Mouse (Mus musculus): Measurements from ENCODE around the gene Prdm8. TPM values are rescaled to one million over a fixed set of nuclear protein-coding genes. Genes with fewer than 3 reads are reported as not detected.
A peak's percentile ranks its signal among the peaks of the same experiment; 100 is the strongest.

Prdm8 gene
- polyA plus RNA-seq, 1 experiment from 2014 or later = 6.0 TPM

DNA sequence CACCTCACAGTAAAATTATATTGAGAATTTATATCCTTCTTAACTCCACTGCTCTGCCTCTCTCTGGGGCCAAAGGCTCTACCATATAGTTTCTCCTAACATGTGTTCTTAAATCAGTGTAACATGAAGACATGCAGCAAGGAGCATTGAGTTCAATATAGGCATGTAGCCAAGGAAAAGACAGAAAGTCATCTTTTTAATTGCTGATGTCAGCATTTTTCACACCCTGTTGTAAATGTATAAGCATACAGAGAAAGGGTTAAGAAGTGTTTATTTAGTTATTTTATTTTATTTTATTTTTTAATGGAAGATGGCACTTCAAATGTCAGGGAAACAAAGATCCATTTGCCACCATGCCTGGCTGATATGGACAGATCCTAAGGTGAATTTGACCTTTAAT is 6.7 kb downstream of the Prdm8 start:
- Histone ChIP-seq H3K9me3 (no peaks in the 10 kb centered on the region), H3K27ac (no peak overlapping the region), H3K4me1 (peaks cover 36% of the 10 kb centered on the region), H3K36me3 (no peaks in the 10 kb centered on the region), H3K4me3 (no peak overlapping the region), H3K27me3 (replicated peaks) (peaks cover 44% of the 10 kb centered on the region), H3K4me2 (replicated peaks) (no peak overlapping the region), H3K9ac (no peak overlapping the region)
- ATAC-seq (ENCODE audit: low FRiP score, low read depth) = no peak

DNA sequence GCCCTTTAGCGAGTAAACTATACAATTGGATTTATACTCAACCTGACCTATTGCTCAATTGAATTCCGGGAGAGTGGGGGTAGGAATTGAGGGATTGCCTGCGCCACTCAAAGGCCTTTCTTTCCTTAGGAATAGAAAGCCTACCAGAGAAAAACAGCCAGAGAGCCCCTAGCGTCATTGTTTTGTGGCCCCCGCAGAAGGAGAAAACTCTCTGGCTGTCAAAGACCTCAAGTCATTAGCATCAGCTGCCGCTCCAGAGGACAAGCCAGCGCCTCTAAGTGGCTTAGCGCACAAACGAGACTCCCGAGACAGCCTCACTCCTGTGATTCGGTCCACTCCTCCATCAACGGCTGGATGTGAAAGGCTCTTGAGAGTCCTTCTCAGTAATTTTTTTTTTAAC is 12.6 kb downstream of the Prdm8 start:
- peak overlapping the region; percentile 99 for H3K4me2 ChIP-seq (replicated peaks)
- no peak overlapping the region for H3K27ac ChIP-seq
- no peaks in the 10 kb centered on the region for H3K36me3 ChIP-seq
- WGBS = 1% methylated on average over 12 of the region's 12 CpGs
- H3K27me3 ChIP-seq (replicated peaks) = peaks cover 28% of the 10 kb centered on the region
- peak overlapping the region; percentile 65; the same call in 1 of the 2 replicates for H3K9ac ChIP-seq
- peak overlapping the region; percentile 39; the same call in 1 of the 2 replicates for H3K4me3 ChIP-seq
- no peak for ATAC-seq (ENCODE audit: low FRiP score, low read depth)
- H3K9me3 ChIP-seq = no peaks in the 10 kb centered on the region
- H3K4me1 ChIP-seq = peaks cover 27% of the 10 kb centered on the region

DNA sequence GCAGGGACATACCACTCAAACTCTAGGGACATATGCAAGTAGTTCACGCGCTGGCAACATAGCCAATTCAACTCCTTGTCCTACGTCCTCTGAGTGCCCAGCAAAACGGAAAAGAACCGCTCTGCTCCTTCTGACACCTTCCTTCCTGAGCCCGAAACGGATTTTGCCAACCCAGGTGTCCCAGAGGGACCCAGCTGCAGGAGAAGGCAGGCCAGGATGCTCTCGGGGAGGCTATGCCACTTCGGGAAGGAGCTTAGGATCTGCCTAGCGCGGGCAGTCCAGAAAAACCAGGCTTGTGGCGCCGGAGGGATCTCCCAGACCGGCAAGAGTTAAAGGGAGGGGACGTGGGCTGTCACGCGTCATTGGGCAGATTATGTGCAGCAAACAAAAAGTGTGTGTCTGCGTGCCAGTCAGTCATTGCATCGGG is 13.5 kb downstream of the Prdm8 start:
- under 1% methylated on average over 19 of the region's 19 CpGs for WGBS
- peaks cover 34% of the 10 kb centered on the region for H3K4me1 ChIP-seq
- H3K4me2 ChIP-seq (replicated peaks) = peak overlapping the region; percentile 99
- peak; percentile 63 for ATAC-seq (ENCODE audit: low FRiP score, low read depth)
- peak overlapping the region; percentile 65 for H3K9ac ChIP-seq
- peak overlapping the region; percentile 46; the same call in 1 of the 2 replicates for H3K27ac ChIP-seq
- peak overlapping the region; percentile 39 for H3K4me3 ChIP-seq
- H3K27me3 ChIP-seq (replicated peaks) = peaks cover 34% of the 10 kb centered on the region
- H3K36me3 ChIP-seq = no peaks in the 10 kb centered on the region
- H3K9me3 ChIP-seq = no peaks in the 10 kb centered on the region

DNA sequence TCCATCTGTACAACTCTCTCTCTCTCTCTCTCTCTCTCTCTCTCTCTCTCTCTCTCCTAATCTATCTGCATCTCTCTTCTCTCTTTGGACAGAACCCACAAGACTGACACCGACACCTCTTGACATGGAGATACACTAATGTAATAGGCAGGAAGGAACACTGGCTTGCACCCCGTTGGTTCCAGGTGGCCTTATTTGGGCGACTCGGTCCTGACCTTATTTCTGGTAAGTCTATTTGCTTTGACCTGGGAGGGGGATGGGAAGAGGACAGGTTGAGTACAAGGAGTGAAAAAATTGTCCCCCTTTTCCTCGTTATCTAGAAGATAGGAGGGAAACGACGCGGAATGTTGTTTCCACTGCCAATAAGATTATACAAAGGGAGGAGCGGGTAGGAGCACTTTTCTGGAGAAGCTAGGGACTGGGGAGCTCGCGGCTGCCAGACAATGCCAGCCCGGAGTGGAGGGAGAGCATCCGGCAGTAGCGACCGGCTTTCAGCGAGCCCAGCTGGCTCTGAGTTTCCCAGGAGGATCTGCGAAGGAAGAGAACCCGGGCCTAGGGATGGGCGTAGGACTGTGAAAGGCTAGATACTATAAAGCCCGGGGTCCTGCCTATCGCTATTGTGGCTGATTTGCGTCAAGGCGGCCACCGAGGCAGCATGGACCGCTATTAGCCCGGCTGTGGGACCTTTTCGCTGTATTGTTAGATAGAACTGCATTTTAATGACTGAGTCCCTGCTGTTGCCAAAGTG is 14.1 kb downstream of the Prdm8 start:
- peaks cover 35% of the 10 kb centered on the region for H3K27me3 ChIP-seq (replicated peaks)
- H3K4me1 ChIP-seq = peaks cover 39% of the 10 kb centered on the region
- under 1% methylated on average over 27 of the region's 27 CpGs for WGBS

DNA sequence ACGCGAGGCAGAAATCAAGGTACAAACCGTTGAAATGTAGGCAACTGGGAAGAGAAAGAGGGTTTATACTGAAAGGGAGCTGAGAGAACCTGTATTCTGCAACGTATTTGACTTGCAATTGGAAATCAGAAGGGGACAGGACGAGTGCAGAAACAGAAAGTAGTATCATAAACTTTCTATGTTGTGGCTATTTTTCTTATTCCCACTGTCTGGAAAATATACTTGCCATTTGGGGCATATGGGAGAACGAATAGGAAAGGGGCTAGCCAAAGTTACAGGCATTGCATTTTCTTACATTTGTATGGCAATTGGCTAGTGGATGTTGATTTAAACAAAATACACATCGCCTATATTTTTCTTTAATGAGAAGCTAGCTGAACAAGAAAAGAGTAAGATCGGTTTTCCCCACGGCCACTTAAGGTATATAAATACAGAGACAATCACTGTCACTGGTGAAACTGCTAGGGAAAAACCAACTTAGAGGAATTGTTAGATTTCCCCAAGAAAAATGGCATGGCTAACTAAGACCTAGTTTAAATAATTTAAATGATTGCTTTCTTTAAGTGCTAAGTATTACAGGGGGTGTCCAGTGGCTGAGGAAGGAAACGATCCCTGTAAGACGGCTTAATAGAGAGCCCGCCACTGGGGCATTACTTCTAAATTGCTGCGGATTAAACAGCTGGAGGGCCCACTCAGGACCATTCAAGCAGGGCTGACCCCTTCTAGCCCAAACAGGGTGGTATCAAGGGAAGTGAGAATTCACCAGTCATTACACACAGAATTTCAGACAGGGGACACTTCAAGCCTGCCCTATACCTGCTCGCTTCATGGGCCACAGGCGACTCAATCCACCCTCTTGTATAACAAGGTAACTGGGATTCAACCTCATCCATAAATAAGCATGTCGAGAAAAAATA is 14.9 kb downstream of the Prdm8 start:
- Histone ChIP-seq H3K4me1 (peaks cover 46% of the 10 kb centered on the region), H3K4me3 (peak overlapping the region; percentile 39), H3K9ac (peak overlapping the region; percentile 65), H3K27ac (peak overlapping the region; percentile 68; the same call in 1 of the 2 replicates), H3K27me3 (replicated peaks) (peaks cover 38% of the 10 kb centered on the region), H3K9me3 (no peaks in the 10 kb centered on the region), H3K36me3 (no peaks in the 10 kb centered on the region), H3K4me2 (replicated peaks) (peak overlapping the region; percentile 99)
- peak; percentile 1 for ATAC-seq (ENCODE audit: low FRiP score, low read depth)
- WGBS = 1% methylated on average over 16 of the region's 16 CpGs

More for the DNA sequence above, 14.1 kb downstream of the Prdm8 start:
- H3K9ac ChIP-seq = peak overlapping the region; percentile 65
- peak; percentile 49 for ATAC-seq (ENCODE audit: low FRiP score, low read depth)
- peak overlapping the region; percentile 39 for H3K4me3 ChIP-seq
- peak overlapping the region; percentile 68 for H3K27ac ChIP-seq
- H3K9me3 ChIP-seq = no peaks in the 10 kb centered on the region
- peak overlapping the region; percentile 99 for H3K4me2 ChIP-seq (replicated peaks)
- H3K36me3 ChIP-seq = no peaks in the 10 kb centered on the region

DNA sequence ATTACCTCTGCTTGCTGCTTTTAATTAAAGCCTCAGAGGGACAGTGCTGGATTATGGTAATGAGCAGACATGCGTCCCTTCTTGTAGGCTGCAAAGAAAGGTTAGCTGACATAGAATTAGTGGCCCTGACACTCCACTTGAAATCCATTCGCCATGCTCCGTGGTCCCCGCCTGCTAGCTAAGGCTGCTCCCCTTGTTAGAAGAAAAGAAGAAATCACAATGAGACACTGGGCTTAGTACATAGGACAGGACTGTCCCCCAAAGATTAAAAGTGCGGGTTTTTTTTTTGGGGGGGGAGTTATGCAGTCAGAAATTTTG is 15.6 kb downstream of the Prdm8 start:
- H3K4me3 ChIP-seq = peak overlapping the region; percentile 39
- 1% methylated on average over 5 of the region's 5 CpGs for WGBS
- no peaks in the 10 kb centered on the region for H3K36me3 ChIP-seq
- H3K9ac ChIP-seq = peak overlapping the region; percentile 65
- peaks cover 46% of the 10 kb centered on the region for H3K4me1 ChIP-seq
- H3K9me3 ChIP-seq = no peaks in the 10 kb centered on the region
- ATAC-seq (ENCODE audit: low FRiP score, low read depth) = peak; percentile 51
- no peak overlapping the region for H3K27ac ChIP-seq
- H3K27me3 ChIP-seq (replicated peaks) = peaks cover 37% of the 10 kb centered on the region
- H3K4me2 ChIP-seq (replicated peaks) = peak overlapping the region; percentile 99

DNA sequence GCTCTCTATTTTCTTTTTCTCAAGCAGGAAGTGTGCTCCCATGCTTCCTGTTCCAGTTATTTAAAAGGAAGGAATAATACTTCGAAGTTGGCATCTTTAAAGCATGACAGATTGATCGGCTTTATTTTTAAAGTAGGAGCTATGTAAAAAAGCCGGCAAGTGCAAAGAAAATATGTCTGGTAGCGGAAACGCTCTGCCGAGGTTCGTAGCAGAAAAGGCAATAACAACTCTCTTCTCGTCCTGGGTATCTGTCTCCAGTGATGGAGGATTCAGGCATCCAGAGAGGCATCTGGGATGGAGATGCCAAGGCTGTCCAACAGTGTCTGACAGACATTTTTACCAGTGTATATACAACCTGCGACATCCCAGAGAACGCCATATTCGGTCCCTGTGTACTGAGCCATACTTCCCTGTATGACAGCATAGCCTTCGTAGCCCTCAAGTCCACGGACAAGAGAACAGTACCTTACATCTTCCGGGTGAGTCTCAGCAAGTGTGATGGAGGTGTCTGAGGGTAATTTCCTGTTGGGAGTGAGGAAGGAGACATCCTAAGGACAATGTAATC is 16.1 kb downstream of the Prdm8 start:
- ATAC-seq (ENCODE audit: low FRiP score, low read depth) = no peak
- Histone ChIP-seq H3K4me2 (replicated peaks) (peak overlapping the region; percentile 99), H3K36me3 (no peaks in the 10 kb centered on the region), H3K4me1 (peaks cover 46% of the 10 kb centered on the region), H3K27ac (no peak overlapping the region), H3K27me3 (replicated peaks) (peaks cover 43% of the 10 kb centered on the region), H3K9me3 (no peaks in the 10 kb centered on the region), H3K4me3 (peak overlapping the region; percentile 39), H3K9ac (peak overlapping the region; percentile 65)
- 1% methylated on average over 14 of the region's 14 CpGs for WGBS

DNA sequence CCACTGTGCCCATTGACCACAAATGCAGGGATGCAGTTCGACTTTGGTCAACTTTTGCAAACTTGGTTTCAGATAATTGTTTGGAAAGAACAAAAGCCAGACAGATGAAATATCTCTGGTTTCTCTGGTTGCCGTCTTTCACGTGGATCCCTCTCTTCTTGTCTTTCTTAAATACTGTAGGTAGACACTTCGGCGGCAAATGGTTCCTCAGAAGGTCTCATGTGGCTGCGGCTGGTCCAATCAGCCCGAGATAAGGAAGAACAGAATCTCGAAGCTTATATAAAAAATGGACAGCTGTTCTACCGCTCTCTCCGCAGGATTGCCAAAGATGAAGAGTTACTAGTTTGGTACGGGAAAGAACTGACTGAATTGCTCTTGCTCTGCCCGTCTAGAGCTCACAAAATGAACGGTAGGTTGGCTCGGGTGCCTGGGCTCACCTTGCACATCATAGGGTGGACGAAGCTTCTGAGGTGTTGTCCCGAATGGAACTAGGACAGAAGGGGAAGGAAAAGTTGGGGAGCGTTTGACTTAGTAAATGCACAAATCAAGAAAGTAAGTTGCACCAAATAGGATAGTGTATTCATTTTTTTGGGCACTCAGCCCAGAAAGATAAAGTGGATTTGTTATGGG is 17.4 kb downstream of the Prdm8 start:
- Histone ChIP-seq H3K4me3 (peak overlapping the region; percentile 18; the same call in 1 of the 2 replicates), H3K9ac (no peak overlapping the region; the same call in 1 of the 2 replicates), H3K4me2 (replicated peaks) (peak overlapping the region; percentile 99), H3K4me1 (peaks cover 46% of the 10 kb centered on the region), H3K36me3 (no peaks in the 10 kb centered on the region), H3K9me3 (no peaks in the 10 kb centered on the region), H3K27ac (no peak overlapping the region), H3K27me3 (replicated peaks) (peaks cover 48% of the 10 kb centered on the region)
- 4% methylated on average over 17 of the region's 17 CpGs for WGBS
- ATAC-seq (ENCODE audit: low FRiP score, low read depth) = no peak

DNA sequence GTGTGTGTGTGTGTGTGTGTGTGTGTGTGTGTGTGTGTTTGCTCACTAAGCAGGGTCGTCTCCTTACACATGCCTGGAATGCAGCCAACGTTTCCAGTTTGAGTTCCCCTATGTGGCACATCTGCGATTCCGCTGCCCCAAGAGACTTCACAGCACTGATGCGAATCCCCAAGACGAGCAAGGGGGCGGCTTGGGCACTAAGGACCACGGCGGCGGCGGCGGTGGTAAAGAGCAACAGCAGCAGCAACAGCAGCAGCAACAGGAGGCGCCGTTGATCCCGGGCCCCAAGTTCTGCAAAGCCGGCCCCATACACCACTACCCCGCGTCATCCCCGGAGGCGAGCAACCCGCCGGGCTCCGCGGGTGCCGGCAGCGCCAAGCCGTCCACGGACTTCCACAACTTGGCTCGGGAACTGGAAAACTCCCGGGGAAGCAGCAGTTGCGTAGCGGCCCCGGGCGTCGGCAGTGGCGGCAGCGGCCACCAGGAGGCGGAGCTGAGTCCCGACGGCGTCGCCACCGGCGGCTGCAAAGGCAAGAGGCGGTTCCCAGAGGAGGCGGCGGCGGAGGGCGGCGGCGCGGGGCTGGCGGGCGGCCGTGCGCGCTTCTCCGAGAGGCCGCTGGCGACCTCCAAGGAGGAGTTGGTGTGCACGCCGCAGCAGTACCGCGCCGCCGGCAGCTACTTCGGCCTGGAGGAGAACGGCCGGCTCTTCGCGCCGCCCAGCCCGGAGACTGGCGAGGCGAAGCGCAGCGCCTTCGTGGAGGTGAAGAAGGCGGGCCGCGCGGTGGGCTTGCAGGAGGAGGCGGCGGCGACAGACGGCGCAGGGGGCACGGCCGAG is 18.2 kb downstream of the Prdm8 start:
- WGBS = under 1% methylated on average over 86 of the region's 89 CpGs
- peak overlapping the region; percentile 62 for H3K4me3 ChIP-seq
- peaks cover 53% of the 10 kb centered on the region for H3K27me3 ChIP-seq (replicated peaks)
- H3K9ac ChIP-seq = peak overlapping the region; percentile 79
- H3K9me3 ChIP-seq = no peaks in the 10 kb centered on the region
- H3K4me1 ChIP-seq = peaks cover 41% of the 10 kb centered on the region
- peak overlapping the region; percentile 99 for H3K4me2 ChIP-seq (replicated peaks)
- peak; percentile 33 for ATAC-seq (ENCODE audit: low FRiP score, low read depth)
- H3K27ac ChIP-seq = peak overlapping the region; percentile 53; the same call in 1 of the 2 replicates
- no peaks in the 10 kb centered on the region for H3K36me3 ChIP-seq

DNA sequence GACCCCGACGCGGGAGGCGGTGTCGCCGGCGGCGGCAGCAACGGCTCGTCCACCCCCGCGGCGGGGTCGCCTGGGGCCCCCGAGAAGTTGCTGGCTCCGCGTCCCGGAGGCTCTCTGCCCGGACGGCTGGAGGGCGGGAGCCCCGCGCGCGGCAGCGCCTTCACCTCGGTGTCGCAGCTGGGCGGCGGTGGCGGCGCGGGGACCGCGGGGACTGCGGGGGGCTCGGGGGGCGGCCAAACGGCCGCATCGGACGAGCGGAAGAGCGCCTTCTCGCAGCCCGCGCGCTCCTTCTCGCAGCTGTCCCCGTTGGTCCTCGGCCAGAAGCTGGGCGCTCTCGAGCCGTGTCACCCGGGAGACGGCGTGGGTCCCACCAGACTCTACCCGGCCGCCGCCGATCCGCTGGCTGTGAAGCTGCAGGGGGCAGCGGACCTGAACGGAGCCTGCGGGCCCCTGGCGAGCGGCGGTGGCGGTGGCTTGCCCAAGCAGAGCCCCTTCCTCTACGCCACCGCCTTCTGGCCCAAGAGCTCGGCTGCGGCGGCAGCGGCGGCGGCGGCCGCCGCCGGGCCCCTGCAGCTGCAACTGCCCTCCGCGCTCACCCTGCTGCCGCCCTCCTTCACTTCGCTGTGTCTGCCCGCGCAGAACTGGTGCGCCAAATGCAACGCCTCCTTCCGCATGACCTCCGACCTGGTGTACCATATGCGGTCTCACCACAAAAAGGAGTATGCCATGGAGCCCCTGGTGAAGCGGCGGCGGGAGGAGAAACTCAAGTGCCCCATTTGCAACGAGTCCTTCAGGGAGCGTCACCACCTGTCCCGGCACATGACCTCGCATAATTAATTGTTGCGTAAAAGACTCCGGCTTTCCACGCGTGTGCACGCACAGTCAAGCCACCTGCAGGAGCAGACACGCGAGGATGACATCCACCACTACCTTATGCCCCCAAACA is 19.1 kb downstream of the Prdm8 start:
- Histone ChIP-seq H3K4me3 (peak overlapping the region; percentile 62), H3K27me3 (replicated peaks) (peaks cover 62% of the 10 kb centered on the region), H3K9me3 (no peaks in the 10 kb centered on the region), H3K36me3 (no peaks in the 10 kb centered on the region), H3K4me2 (replicated peaks) (peak overlapping the region; percentile 99), H3K9ac (peak overlapping the region; percentile 79), H3K4me1 (peaks cover 36% of the 10 kb centered on the region), H3K27ac (peak overlapping the region; percentile 53; the same call in 1 of the 2 replicates)
- WGBS = under 1% methylated on average over 101 of the region's 106 CpGs
- ATAC-seq (ENCODE audit: low FRiP score, low read depth) = peak; percentile 31

Measured in neural tube, embryonic 12.5 days (tissue).